2 mouse cellular contexts compared by ENCODE assay signal in genomic region chr19:5056251-5056650, GRCm38 (mm10).
TF ChIP-seq lines count a peak whose summit lies in the region.

No protein-coding gene starts in this region.

TF ChIP-seq in MEL, 35 proteins besides CTCF, POLR2A, EP300 and RAD21:
- TF ChIP-seq RCOR1 (IDR thresholded peaks at IDR 0.05; ENCODE audit: low read depth, low read length) (no peak), SMC3 (IDR thresholded peaks at IDR 0.05; ENCODE audit: low read depth, low read length) (peak; percentile 81), TBP (IDR thresholded peaks at IDR 0.05; ENCODE audit: low read depth, low read length) (no peak), ZC3H11A (IDR thresholded peaks at IDR 0.05; ENCODE audit: low read depth, low read length) (peak; percentile 69), MAFK (IDR thresholded peaks at IDR 0.05; ENCODE audit: borderline replicate concordance, low read depth, low read length) (no peak)
TF ChIP-seq in MEL: peak in this region for 2.

TF ChIP-seq in myocyte, 11 proteins besides CTCF, POLR2A, EP300 and RAD21:
- TF ChIP-seq MYOD1 (IDR thresholded peaks at IDR 0.05; ENCODE audit: control insufficient read depth in 1 of 3, insufficient read length in 2 of 3, low read depth in 2 of 3) (no peak), POLR2AphosphoS2 (IDR thresholded peaks at IDR 0.05; ENCODE audit: insufficient read length, low read depth) (peak; percentile 50), TCF3 (IDR thresholded peaks at IDR 0.05; ENCODE audit: insufficient read length, low read depth) (no peak), REST (IDR thresholded peaks at IDR 0.05; ENCODE audit: insufficient read depth, insufficient read length) (no peak)
TF ChIP-seq in myocyte: peak in this region for 1.
